Mouse (Mus musculus) forebrain, embryonic 12.5 days (tissue): ENCODE measurements around the gene Ddah2. TPM values are rescaled to one million over a fixed set of nuclear protein-coding genes. Genes with fewer than 3 reads are reported as not detected.

Source experiments
- ATAC-seq: fragments of 200-750 bp; cut with Nextera tagmentation; 2 replicates; pipeline ENCODE4 v1.8.0; 2017; ENCODE audit warnings: moderate TSS enrichment; ENCODE audit not compliant: low FRiP score
- H3K27ac ChIP-seq: fragments of 300-500 bp; sonication (generic); 2 replicates; pipeline ENCODE4 v1.5.1; 2016; ENCODE audit warnings: mild to moderate bottlenecking
- H3K27me3 ChIP-seq: fragments of 300-500 bp; sonication (generic); 2 replicates; pipeline ENCODE4 v1.6.1; 2016; ENCODE audit warnings: mild to moderate bottlenecking
- H3K36me3 ChIP-seq: fragments of 300-500 bp; sonication (generic); replicated peaks from 2 replicates; pipeline ENCODE4 v1.6.1; 2016; ENCODE audit warnings: mild to moderate bottlenecking
- H3K4me1 ChIP-seq: fragments of 300-500 bp; sonication (generic); 2 replicates; pipeline ENCODE4 v1.6.1; 2016
- H3K4me2 ChIP-seq: fragments of 300-500 bp; sonication (generic); 2 replicates; pipeline ENCODE4 v1.6.1; 2016; ENCODE audit warnings: mild to moderate bottlenecking, moderate library complexity
- H3K4me3 ChIP-seq: fragments of 300-500 bp; sonication (generic); replicated peaks from 2 replicates; pipeline ENCODE4 v1.5.1; 2016; ENCODE audit warnings: mild to moderate bottlenecking
- H3K9ac ChIP-seq: fragments of 300-500 bp; sonication (generic); 2 replicates; pipeline ENCODE4 v1.6.1; 2016; ENCODE audit warnings: mild to moderate bottlenecking
- H3K9me3 ChIP-seq: fragments of 300-500 bp; sonication (generic); 2 replicates; pipeline ENCODE4 v1.6.1; 2016
- WGBS: fragments of 180-500 bp; shearing (Covaris S2); methylation state at CpG from one replicate; pipeline ENCODE4 v1.1.7; 2016; 5-methylcytosine and 5-hydroxymethylcytosine counted together
- polyA plus RNA-seq: library from polyadenylated mRNA; unstranded; fragments of >200 nt; fragmentation: Nextera tagmentation; extraction: Ambion mirVana; gene quantifications from 2 replicates; pipeline ENCODE4 v1.2.1, GENCODE M21; 2016

Ddah2 gene
- polyA plus RNA-seq, 1 experiment from 2014 or later, result 513 TPM

GRCm38 (mm10) chr17:35092403-35093198, 33.8 kb downstream of the Ddah2 start:
- no peak for ATAC-seq
- 93% methylated on average over 14 of the region's 14 CpGs for WGBS
- no peaks in the 10 kb centered on the region for H3K27me3 ChIP-seq
- H3K4me3 ChIP-seq, result no peak overlapping the region
- H3K4me1 ChIP-seq, result peaks cover 13% of the 10 kb centered on the region
- no peaks in the 10 kb centered on the region for H3K9me3 ChIP-seq
- H3K4me2 ChIP-seq, result no peak overlapping the region
- no peak overlapping the region for H3K9ac ChIP-seq
- peaks cover 56% of the 10 kb centered on the region for H3K36me3 ChIP-seq
- H3K27ac ChIP-seq, result no peak overlapping the region

DNA sequence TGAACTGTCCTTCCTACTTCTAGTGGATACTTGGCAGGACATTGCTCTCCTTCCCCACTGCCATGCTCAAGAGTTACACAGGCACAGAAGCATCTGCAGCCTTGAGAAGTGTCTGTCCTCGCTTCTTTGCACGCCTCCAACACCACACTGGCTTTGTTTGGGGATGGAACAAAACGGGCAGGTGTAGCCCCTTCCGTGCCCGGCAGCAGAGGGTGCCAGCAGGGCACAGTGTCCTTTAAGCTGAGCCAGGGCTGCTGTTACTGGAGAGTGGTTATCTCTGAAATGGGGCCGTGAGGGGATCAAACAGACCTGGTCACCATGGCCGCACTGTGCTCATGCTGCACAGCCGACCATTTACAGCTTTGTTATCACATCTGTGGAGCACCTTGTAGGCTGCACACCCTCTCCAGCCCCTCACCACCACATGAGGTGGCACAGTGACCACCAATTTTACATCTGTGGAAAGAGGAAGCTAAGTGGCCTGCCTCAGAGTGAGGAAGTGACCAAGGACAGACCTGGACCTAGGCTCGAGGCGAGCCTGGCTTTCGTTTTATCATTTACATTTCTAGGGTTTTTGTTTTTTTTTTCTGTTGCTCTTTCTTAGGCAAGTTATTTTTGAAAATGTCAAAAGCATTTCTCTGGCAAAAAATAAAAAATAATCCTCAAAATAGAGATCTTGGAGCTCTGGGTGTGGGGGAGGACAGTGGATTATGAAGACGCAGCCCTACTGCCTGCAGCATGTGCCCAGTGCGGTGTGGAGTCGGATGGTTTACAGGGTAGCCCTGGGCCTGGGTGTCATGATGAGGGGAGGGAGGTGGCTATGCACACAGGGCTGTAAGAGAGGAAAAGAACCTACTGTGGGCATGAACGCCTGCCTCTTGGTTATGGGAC, 35.9 kb downstream of the Ddah2 start:
- H3K9me3 ChIP-seq, result no peaks in the 10 kb centered on the region
- H3K9ac ChIP-seq, result no peak overlapping the region
- peaks cover 12% of the 10 kb centered on the region for H3K4me1 ChIP-seq
- no peak overlapping the region for H3K4me3 ChIP-seq
- H3K27ac ChIP-seq, result no peak overlapping the region
- no peak overlapping the region for H3K4me2 ChIP-seq
- 94% methylated on average over 15 of the region's 15 CpGs for WGBS
- H3K27me3 ChIP-seq, result no peaks in the 10 kb centered on the region
- H3K36me3 ChIP-seq, result peaks cover 77% of the 10 kb centered on the region
- ATAC-seq, result no peak

DNA sequence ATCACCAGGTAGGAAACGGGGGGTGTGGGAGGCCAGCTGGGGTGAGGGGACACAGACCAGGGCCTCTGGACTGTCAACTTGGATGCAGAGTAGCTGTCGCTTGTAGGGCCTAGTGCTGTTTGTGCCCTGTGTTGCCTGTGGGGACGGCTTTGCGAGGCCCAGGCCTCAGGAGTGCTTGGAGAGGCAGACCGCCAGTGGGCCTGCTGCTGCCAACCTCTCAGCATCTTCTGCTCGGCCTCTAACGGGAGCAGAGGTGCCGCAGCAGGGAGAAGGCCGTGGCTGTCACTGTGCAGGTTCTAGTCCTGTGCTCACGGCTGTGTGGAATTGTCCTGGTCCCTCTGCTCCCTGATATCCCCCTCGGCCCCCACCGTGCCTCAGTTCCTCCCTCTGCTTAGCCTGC, 37.8 kb downstream of the Ddah2 start:
- WGBS, result 79% methylated on average over 12 of the region's 12 CpGs
- peaks cover 94% of the 10 kb centered on the region for H3K36me3 ChIP-seq

GRCm38 (mm10) chr17:35097164-35097655, 38.4 kb downstream of the Ddah2 start:
- no peaks in the 10 kb centered on the region for H3K4me1 ChIP-seq
- no peak overlapping the region for H3K27ac ChIP-seq
- H3K4me3 ChIP-seq, result no peak overlapping the region
- H3K4me2 ChIP-seq, result no peak overlapping the region
- 77% methylated on average over 12 of the region's 12 CpGs for WGBS
- H3K9me3 ChIP-seq, result no peaks in the 10 kb centered on the region
- H3K36me3 ChIP-seq, result peaks cover 94% of the 10 kb centered on the region
- no peaks in the 10 kb centered on the region for H3K27me3 ChIP-seq
- no peak for ATAC-seq
- no peak overlapping the region for H3K9ac ChIP-seq

More for the DNA sequence above, 37.8 kb downstream of the Ddah2 start:
- no peak overlapping the region for H3K27ac ChIP-seq
- H3K27me3 ChIP-seq, result no peaks in the 10 kb centered on the region
- H3K4me3 ChIP-seq, result no peak overlapping the region
- H3K4me1 ChIP-seq, result no peaks in the 10 kb centered on the region
- H3K9me3 ChIP-seq, result no peaks in the 10 kb centered on the region
- ATAC-seq, result no peak
- H3K9ac ChIP-seq, result no peak overlapping the region
- H3K4me2 ChIP-seq, result no peak overlapping the region

DNA sequence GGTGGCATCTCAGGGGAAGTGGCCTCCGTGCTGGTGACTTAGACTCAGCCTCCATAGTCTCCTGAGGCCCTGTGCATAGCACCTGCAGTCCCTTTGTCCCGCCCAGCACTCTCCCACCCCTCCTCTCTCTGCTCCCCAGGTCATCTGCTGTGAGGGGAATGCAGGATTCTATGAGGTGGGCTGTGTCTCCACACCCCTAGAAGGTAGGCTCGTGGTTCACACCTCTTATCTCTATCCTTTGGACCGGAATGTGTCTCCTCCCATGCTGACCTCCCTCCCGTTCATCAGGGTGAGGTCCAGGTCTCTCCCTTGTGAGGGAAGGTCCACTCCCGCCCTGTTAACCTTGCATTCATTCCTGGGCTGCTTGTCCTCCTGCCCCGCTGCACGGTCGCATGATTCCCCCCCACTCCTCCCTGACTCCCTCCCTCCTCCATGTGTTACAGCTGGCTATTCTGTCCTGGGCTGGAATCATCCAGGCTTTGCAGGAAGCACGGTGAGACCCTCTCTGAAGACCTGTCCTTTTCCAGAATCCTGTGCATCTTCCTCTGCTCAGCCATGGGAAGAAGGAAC, 41.4 kb downstream of the Ddah2 start:
- no peak for ATAC-seq
- Histone ChIP-seq H3K36me3 (peaks cover 85% of the 10 kb centered on the region), H3K4me2 (no peak overlapping the region), H3K27ac (no peak overlapping the region), H3K27me3 (no peaks in the 10 kb centered on the region), H3K9ac (no peak overlapping the region), H3K9me3 (no peaks in the 10 kb centered on the region), H3K4me1 (no peaks in the 10 kb centered on the region), H3K4me3 (no peak overlapping the region)
- 75% methylated on average over 10 of the region's 10 CpGs for WGBS

DNA sequence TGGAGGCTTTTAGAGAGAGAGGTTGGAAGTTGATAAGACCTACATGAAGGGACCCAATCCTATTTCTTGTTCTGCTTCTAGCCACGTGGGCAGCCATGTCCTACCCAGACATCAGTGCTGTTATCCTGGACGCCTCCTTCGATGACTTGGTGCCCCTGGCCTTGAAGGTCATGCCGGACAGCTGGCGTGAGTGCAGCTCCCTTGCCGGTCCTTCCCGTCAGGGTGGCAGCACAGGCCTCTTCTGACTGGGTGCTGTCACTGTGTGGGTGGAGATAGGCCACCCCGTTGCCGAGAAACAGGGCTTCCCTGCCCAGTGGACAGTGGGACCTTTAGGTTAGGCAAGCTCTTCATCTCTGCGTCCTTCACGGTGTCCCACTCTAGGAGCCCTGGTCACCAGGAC, 42.3 kb downstream of the Ddah2 start:
- Histone ChIP-seq H3K4me3 (no peak overlapping the region), H3K4me1 (peaks cover 6% of the 10 kb centered on the region; the same call in 1 of the 2 replicates), H3K27ac (no peak overlapping the region), H3K4me2 (no peak overlapping the region), H3K27me3 (no peaks in the 10 kb centered on the region), H3K36me3 (peaks cover 78% of the 10 kb centered on the region), H3K9me3 (no peaks in the 10 kb centered on the region), H3K9ac (no peak overlapping the region)
- no peak for ATAC-seq
- 95% methylated on average over 11 of the region's 11 CpGs for WGBS

- no peak overlapping the region for H3K27ac ChIP-seq
- 81% methylated on average over 8 of the region's 8 CpGs for WGBS
- H3K9ac ChIP-seq, result no peak overlapping the region
- no peak overlapping the region for H3K4me3 ChIP-seq
- peaks cover 8% of the 10 kb centered on the region; the same call in 1 of the 2 replicates for H3K4me1 ChIP-seq
- ATAC-seq, result no peak
- H3K4me2 ChIP-seq, result no peak overlapping the region
- no peaks in the 10 kb centered on the region for H3K27me3 ChIP-seq
- H3K9me3 ChIP-seq, result no peaks in the 10 kb centered on the region
- H3K36me3 ChIP-seq, result peaks cover 67% of the 10 kb centered on the region
These were observed 43.5 kb downstream of the Ddah2 start for GRCm38 (mm10) chr17:35102299-35102698.

DNA sequence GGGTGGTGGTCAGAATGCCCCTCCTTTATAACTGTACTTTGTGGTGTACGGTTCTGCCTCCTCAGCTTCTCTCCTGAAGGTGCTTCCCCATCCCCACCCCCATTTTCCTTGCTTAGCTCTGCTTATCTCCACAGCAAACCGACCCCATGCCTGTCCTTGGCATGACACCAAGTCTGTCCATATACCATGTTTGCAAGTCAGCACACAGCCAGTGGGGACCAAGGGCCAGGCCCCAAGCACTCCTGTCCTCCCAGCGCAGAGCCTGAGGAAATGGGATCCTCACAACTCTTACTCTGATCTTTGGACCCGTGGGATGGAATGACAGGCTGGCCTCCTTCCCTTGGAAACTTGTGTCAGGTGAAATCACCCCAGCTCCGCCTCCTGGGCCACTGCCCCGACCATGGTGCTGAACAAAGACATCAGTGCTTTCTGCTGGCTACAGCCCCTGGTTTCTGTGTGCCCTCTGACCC, 44.4 kb downstream of the Ddah2 start:
- Histone ChIP-seq H3K27ac (no peak overlapping the region), H3K9me3 (no peaks in the 10 kb centered on the region), H3K4me1 (peaks cover 8% of the 10 kb centered on the region; the same call in 1 of the 2 replicates), H3K27me3 (no peaks in the 10 kb centered on the region), H3K36me3 (peaks cover 57% of the 10 kb centered on the region), H3K9ac (no peak overlapping the region), H3K4me2 (no peak overlapping the region), H3K4me3 (no peak overlapping the region)
- 79% methylated on average over 6 of the region's 6 CpGs for WGBS
- ATAC-seq, result no peak

DNA sequence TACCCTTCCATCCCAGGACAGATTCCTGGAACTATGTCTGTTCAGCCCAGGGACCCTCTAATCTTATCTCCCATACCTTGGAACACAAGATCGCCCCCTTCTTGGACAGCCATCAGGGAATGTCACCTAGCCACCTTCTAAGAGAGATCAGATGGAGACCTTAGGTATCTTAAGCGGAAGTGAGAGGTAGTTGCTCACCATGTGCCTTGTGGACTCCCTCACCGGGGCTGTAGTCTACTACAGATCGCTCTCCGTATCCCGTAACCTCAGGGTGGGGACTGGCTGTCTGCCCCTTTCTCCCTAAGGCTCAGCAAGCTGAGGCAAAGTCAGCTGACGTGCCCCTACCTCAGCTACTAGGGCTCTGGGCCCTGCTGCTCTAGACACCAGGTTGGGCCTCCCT, 45.2 kb downstream of the Ddah2 start:
- Histone ChIP-seq H3K27me3 (no peaks in the 10 kb centered on the region), H3K4me2 (no peak overlapping the region), H3K9me3 (no peaks in the 10 kb centered on the region), H3K36me3 (peaks cover 49% of the 10 kb centered on the region), H3K4me3 (no peak overlapping the region), H3K27ac (no peak overlapping the region), H3K9ac (no peak overlapping the region), H3K4me1 (peaks cover 8% of the 10 kb centered on the region; the same call in 1 of the 2 replicates)
- no peak for ATAC-seq
- 91% methylated on average over 7 of the region's 7 CpGs for WGBS

DNA sequence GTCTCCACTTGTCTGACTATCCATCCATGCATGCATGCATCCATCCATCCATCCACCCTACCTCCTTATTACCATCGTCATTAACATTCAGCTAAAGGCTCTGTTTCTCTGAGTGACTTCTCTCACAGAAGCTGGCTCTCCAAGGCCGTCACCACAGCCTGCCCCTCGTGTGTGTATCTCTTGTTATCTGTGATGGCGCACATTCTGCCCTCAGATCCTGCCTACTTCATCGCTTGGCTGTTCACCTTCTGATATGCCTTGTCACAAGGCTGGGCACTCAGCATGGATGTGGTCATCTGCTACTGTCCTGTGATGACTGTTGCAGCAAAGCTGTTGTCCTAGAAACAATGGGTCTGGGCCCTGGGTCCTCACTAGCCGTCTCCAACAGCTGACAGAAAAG, 45.9 kb downstream of the Ddah2 start:
- no peak overlapping the region for H3K9ac ChIP-seq
- H3K4me1 ChIP-seq, result peaks cover 8% of the 10 kb centered on the region; the same call in 1 of the 2 replicates
- ATAC-seq, result no peak
- no peak overlapping the region for H3K4me2 ChIP-seq
- no peak overlapping the region for H3K27ac ChIP-seq
- no peaks in the 10 kb centered on the region for H3K27me3 ChIP-seq
- no peak overlapping the region for H3K4me3 ChIP-seq
- 84% methylated on average over 6 of the region's 6 CpGs for WGBS
- H3K9me3 ChIP-seq, result no peaks in the 10 kb centered on the region
- peaks cover 42% of the 10 kb centered on the region for H3K36me3 ChIP-seq

DNA sequence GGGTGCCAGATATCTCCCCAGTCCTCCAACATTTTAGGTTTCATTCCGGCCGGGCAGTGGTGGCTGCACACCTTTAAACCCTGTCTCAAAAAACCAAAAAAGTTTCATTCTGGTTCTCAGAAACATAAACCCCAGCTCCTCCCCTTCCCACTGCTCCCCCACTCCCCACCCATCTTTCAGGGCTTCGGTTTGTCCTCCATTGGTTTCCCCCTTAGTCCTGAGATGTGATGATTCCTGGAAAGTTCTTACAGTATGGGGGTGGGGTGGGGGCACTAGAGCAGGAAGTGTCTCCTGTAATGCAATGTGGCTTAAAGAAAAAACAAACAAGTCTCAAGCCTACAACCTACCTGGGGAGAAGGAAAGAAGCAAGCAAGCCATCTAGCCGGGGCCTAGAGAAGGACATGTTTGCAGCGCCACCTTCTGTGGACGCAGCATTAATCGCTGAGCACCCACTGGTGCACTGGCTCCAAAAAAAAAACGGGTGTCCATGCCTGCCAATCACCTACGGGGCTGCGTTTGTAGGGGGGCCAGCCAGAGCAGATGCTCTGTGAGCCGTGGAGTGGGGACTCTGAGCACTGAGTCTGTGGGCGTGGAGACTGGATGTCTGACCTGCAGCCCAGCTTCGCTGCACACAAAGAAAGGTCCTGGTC, 47.0 kb downstream of the Ddah2 start:
- no peaks in the 10 kb centered on the region for H3K27me3 ChIP-seq
- H3K9me3 ChIP-seq, result no peaks in the 10 kb centered on the region
- peak overlapping the region; percentile 42 for H3K4me2 ChIP-seq
- peaks cover 31% of the 10 kb centered on the region for H3K36me3 ChIP-seq
- H3K4me3 ChIP-seq, result no peak overlapping the region; the same call in 1 of the 2 replicates
- H3K4me1 ChIP-seq, result peaks cover 8% of the 10 kb centered on the region; the same call in 1 of the 2 replicates
- no peak overlapping the region for H3K27ac ChIP-seq
- H3K9ac ChIP-seq, result peak overlapping the region; percentile 29; the same call in 1 of the 2 replicates
- ATAC-seq, result peak; percentile 51
- WGBS, result 23% methylated on average over 13 of the region's 13 CpGs
